Mouse (Mus musculus) kidney, postnatal 0 days (tissue): ENCODE data around the gene Pard3. TPM values are rescaled to one million over a fixed set of nuclear protein-coding genes. Genes with fewer than 3 reads are reported as not detected.

Experiments
- ATAC-seq: fragments of 200-750 bp; cut with Nextera tagmentation; replicated peaks from 2 replicates; pipeline ENCODE4 v1.8.0; 2017; ENCODE audit warnings: low read depth, moderate number of reproducible peaks, moderate TSS enrichment, moderate library complexity; ENCODE audit not compliant: low FRiP score
- DNase-seq: peaks from one replicate; pipeline ENCODE4 v3.0.0-alpha.2; 2016; ENCODE audit warnings: low spot score
- H3K27ac ChIP-seq: fragments of 300-500 bp; sonication (generic); 2 replicates; pipeline ENCODE4 v1.5.1; 2014; ENCODE audit warnings: mild to moderate bottlenecking
- H3K27me3 ChIP-seq: fragments of 300-500 bp; sonication (generic); 2 replicates; pipeline ENCODE4 v1.6.1; 2014; ENCODE audit warnings: low read length, mixed read lengths; ENCODE audit not compliant: insufficient read depth
- H3K36me3 ChIP-seq: fragments of 300-500 bp; sonication (generic); 2 replicates; pipeline ENCODE4 v1.6.1; 2014; ENCODE audit warnings: low read length, mixed read lengths; ENCODE audit not compliant: insufficient read depth
- H3K4me1 ChIP-seq: fragments of 300-500 bp; sonication (generic); replicated peaks from 2 replicates; pipeline ENCODE4 v1.6.1; 2014; ENCODE audit warnings: antibody characterized with exemption, low read length, mixed read lengths; ENCODE audit not compliant: insufficient read depth
- H3K4me2 ChIP-seq: fragments of 300-500 bp; sonication (generic); 2 replicates; pipeline ENCODE4 v1.6.1; 2014; ENCODE audit warnings: mild to moderate bottlenecking, low read length, moderate library complexity, mixed read lengths
- H3K4me3 ChIP-seq: fragments of 300-500 bp; sonication (generic); replicated peaks from 2 replicates; pipeline ENCODE4 v1.5.1; 2014; ENCODE audit warnings: low read depth, low read length
- H3K9ac ChIP-seq: fragments of 300-500 bp; sonication (generic); 2 replicates; pipeline ENCODE4 v1.6.1; 2014; ENCODE audit warnings: low read depth, low read length
- H3K9me3 ChIP-seq: fragments of 300-500 bp; sonication (generic); replicated peaks from 2 replicates; pipeline ENCODE4 v1.6.1; 2016; ENCODE audit warnings: low read length, inconsistent platforms, mixed read lengths
- CTCF ChIP-seq: IDR thresholded peaks from 2 replicates; pipeline ENCODE4 v1.5.1; 2016; ENCODE audit warnings: antibody characterized with exemption, low read depth, mild to moderate bottlenecking, moderate library complexity
- WGBS: fragments of 180-500 bp; shearing (Covaris S2); extraction: QIAGEN DNeasy Blood & Tissue Kit; methylation state at CpG from one replicate; pipeline ENCODE4 v1.1.7; 2014; 5-methylcytosine and 5-hydroxymethylcytosine counted together
- polyA plus RNA-seq: library from polyadenylated mRNA; unstranded; fragments of >200 nt; fragmentation: Nextera tagmentation; extraction: Ambion mirVana; gene quantifications from 2 replicates; pipeline ENCODE4 v1.2.1, GENCODE M21; 2015

The Pard3 gene
- polyA plus RNA-seq, 1 experiment from 2014 or later, result 23.1 TPM

- Histone ChIP-seq H3K9me3 (no peaks in the 10 kb centered on the region), H3K27me3 (no peaks in the 10 kb centered on the region), H3K9ac (no peak overlapping the region), H3K4me1 (no peaks in the 10 kb centered on the region), H3K4me3 (no peak overlapping the region), H3K4me2 (no peak overlapping the region), H3K27ac (no peak overlapping the region), H3K36me3 (no peaks in the 10 kb centered on the region)
- TF ChIP-seq CTCF, result no peak
- ATAC-seq, result no peak
- DNase-seq, result no peak
- WGBS, result 78% methylated on average over 4 of the region's 4 CpGs
Measured at GRCm38 (mm10) chr8:127564426-127564825, 500.7 kb downstream of the Pard3 start.

DNA sequence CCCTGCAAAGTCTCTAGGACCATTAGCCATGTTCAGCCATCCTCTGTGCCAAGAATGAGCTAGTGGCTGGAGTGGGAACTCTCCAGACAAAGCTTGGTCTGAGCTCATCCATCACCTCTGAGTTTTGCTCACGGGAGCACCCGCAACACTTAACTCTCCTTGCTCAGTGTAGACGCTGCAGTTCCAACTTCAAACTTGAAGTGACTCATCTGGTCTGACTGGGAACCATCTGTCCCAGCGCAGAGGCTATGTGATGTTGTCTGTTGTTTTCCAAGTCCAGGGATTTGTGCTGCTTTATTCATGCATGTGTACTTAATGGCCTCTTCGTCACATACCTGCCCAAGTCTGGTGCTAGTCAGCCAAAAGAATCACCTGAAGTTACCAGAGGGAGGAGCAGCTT, 505.5 kb downstream of the Pard3 start:
- Histone ChIP-seq H3K4me2 (no peak overlapping the region), H3K9me3 (no peaks in the 10 kb centered on the region), H3K27ac (no peak overlapping the region), H3K4me3 (no peak overlapping the region), H3K36me3 (no peaks in the 10 kb centered on the region), H3K9ac (no peak overlapping the region), H3K27me3 (no peaks in the 10 kb centered on the region), H3K4me1 (no peaks in the 10 kb centered on the region)
- 80% methylated on average over 5 of the region's 5 CpGs for WGBS
- DNase-seq (no peak), ATAC-seq (no peak)
- no peak for TF ChIP-seq CTCF

GRCm38 (mm10) chr8:127570527-127570926, 506.8 kb downstream of the Pard3 start:
- ATAC-seq, result no peak
- DNase-seq, result no peak
- Histone ChIP-seq H3K9ac (no peak overlapping the region), H3K36me3 (no peaks in the 10 kb centered on the region), H3K4me3 (no peak overlapping the region), H3K4me2 (no peak overlapping the region), H3K27me3 (no peaks in the 10 kb centered on the region), H3K9me3 (no peaks in the 10 kb centered on the region), H3K27ac (no peak overlapping the region), H3K4me1 (no peaks in the 10 kb centered on the region)
- TF ChIP-seq CTCF, result no peak
- WGBS, result 86% methylated on average over 1 of the region's 1 CpGs

- DNase-seq, result no peak
- 89% methylated on average over 4 of the region's 4 CpGs for WGBS
Measured at GRCm38 (mm10) chr8:127572493-127572892, 508.8 kb downstream of the Pard3 start.

DNA sequence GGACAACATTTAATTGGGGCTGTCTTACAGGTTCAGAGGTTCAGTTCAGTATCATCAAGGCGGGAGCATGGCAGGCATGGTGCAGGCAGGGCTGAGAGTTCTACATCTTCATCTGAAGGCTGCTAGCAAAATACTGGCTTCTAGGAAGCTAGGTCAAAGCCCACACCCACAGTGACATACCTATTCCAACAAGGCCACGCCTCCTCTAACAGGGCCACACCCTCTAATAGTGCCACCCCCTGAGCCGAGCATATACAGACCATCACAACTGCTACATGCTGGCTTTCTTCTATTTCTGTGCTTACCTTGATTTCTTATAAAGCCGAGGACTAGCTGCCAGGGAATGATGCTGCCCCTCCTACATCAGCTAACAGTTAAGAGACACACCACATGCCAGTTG, 513.0 kb downstream of the Pard3 start:
- Histone ChIP-seq H3K4me1 (no peaks in the 10 kb centered on the region), H3K4me2 (no peak overlapping the region), H3K27ac (no peak overlapping the region), H3K4me3 (no peak overlapping the region), H3K9me3 (no peaks in the 10 kb centered on the region), H3K36me3 (no peaks in the 10 kb centered on the region), H3K9ac (no peak overlapping the region), H3K27me3 (no peaks in the 10 kb centered on the region)
- no peak for TF ChIP-seq CTCF
- ATAC-seq (no peak), DNase-seq (no peak)
- 92% methylated on average over 4 of the region's 4 CpGs for WGBS

More at GRCm38 (mm10) chr8:127572493-127572892, 508.8 kb downstream of the Pard3 start:
- ATAC-seq, result no peak
- TF ChIP-seq CTCF, result no peak
- Histone ChIP-seq H3K4me3 (no peak overlapping the region), H3K36me3 (no peaks in the 10 kb centered on the region), H3K27me3 (no peaks in the 10 kb centered on the region), H3K27ac (no peak overlapping the region), H3K9me3 (no peaks in the 10 kb centered on the region), H3K9ac (no peak overlapping the region), H3K4me2 (no peak overlapping the region), H3K4me1 (no peaks in the 10 kb centered on the region)

DNA sequence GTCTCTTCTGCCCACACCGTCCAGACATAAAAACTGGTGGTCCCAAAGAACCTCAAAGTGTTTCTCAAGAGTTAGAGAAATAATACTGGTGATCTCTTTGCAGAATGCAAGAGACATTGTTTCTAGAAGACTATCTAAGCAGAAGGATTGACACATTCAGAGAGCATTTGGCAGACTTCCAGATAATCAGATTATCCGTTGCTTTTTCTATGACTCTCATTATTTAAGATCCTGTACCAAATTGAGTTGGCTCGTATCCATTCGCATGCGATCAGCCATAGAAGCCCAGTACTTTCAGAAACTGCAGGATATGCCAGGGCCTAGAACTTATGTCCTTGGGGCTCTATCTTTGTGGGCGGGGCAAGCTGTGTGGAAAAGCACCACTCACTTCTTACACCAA, 514.0 kb downstream of the Pard3 start:
- no peaks in the 10 kb centered on the region for H3K4me1 ChIP-seq
- no peak overlapping the region for H3K27ac ChIP-seq
- no peak for TF ChIP-seq CTCF
- H3K9ac ChIP-seq, result no peak overlapping the region
- no peaks in the 10 kb centered on the region for H3K36me3 ChIP-seq
- no peak for ATAC-seq
- no peak overlapping the region for H3K4me2 ChIP-seq
- H3K9me3 ChIP-seq, result no peaks in the 10 kb centered on the region
- H3K27me3 ChIP-seq, result no peaks in the 10 kb centered on the region
- no peak overlapping the region for H3K4me3 ChIP-seq
- no peak for DNase-seq
- 86% methylated on average over 6 of the region's 6 CpGs for WGBS

- Histone ChIP-seq H3K36me3 (no peaks in the 10 kb centered on the region), H3K27me3 (no peaks in the 10 kb centered on the region), H3K4me1 (no peaks in the 10 kb centered on the region), H3K9me3 (no peaks in the 10 kb centered on the region), H3K9ac (no peak overlapping the region), H3K4me3 (no peak overlapping the region), H3K4me2 (no peak overlapping the region), H3K27ac (no peak overlapping the region)
- ATAC-seq (no peak), DNase-seq (no peak)
- 95% methylated on average over 9 of the region's 9 CpGs for WGBS
- TF ChIP-seq CTCF, result no peak
Measured at GRCm38 (mm10) chr8:127579436-127579835, 515.7 kb downstream of the Pard3 start.
